Mouse (Mus musculus): ENCODE results near the gene Eif4ebp2.

DNA sequence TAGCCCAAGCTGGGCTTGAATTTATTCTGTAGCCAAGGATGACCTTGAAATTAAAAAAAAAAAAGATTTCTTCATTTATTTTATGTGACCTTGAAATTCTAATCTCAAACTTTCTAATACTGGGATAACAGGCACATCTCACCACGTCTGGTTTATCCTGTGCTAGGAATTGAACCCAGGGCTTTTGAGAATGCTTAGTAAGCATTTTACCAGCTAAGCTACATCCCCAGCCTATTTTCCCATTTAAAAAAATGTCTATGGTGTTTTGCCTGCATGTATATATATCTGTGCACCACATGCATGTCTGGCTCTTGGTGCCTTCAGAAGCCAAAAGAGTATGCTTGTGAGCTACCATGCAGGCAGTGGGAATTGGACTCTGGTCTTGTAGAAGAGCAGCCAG, 28.0 kb upstream of the Eif4ebp2 start:
- no peak for TF ChIP-seq POLR2A (IDR thresholded peaks at IDR 0.05; ENCODE audit: low read depth, low read length)
- no peak for TF ChIP-seq CTCF (IDR thresholded peaks at IDR 0.05; ENCODE audit: extremely low read depth, insufficient read length, insufficient replicate concordance, low read depth, low read length)
